Mouse (Mus musculus): ENCODE results near the gene Tcl1b2.
"Not testable (repeated sequence)": the region's sequence is repeated elsewhere in the genome, so short reads cannot be mapped to it uniquely, and the experiment has no call there.

DNA sequence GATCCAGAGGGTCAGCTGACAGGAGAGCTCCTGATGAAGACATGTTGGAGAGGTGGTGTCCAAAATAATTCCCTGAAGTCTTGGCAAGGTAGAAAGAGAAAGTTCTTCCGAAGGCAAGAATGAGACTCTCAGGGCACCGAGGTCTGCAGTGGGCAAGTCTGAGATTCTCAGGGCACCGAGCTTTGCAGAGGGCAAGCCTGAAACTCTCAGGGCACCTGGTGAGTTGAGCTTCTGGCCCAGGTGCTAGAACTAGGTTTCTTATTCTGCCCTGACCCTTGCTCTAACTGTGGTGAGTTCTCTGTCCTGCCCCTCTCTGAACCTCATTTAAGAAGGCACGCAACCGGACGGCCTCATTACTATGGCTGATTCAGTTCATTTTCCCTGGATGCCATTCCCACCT is 44.9 kb downstream of the Tcl1b2 start, which contains the start of gene Tcl1b3:
- not testable (repeated sequence) for TF ChIP-seq CTCF (IDR thresholded peaks at IDR 0.05; ENCODE audit: control insufficient read depth, insufficient read depth, low read length); POLR2A (IDR thresholded peaks at IDR 0.05; ENCODE audit: borderline replicate concordance, control insufficient read depth, low read depth, low read length)
